Mouse (Mus musculus) ZHBTc4 (cell line): ENCODE measurements at regions not wholly inside any gene's neighbourhood (a gene's known extent, or its start where the extent isn't known, plus 50 kb on each side); places are given as distances from the start of the nearest gene placed in this dataset.

Experiments
- DNase-seq: peaks from one replicate; pipeline ENCODE4 v3.0.0-alpha.2; 2011; ENCODE audit warnings: low read depth, low spot score

DNA sequence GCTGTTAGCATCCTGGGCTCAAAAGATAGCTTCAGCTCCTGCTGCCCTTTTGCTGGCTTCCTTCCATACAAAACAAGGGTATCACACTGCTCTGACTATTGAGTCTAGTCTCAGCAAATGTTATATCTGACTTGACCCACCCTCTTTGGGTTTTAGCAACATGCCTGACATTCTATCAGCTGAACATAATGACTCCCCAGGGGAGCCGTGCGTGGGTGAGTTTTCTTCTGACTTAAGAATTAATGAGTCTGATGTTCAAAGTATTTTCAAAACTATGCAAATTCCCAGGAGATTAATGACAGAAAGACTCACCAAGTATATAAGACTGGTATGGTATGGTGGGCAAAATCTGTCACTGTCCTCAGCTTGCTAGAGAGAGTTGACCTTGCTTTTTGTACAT, 159.0 kb downstream of the Pmp22 start:
- DNase-seq, result no peak

DNA sequence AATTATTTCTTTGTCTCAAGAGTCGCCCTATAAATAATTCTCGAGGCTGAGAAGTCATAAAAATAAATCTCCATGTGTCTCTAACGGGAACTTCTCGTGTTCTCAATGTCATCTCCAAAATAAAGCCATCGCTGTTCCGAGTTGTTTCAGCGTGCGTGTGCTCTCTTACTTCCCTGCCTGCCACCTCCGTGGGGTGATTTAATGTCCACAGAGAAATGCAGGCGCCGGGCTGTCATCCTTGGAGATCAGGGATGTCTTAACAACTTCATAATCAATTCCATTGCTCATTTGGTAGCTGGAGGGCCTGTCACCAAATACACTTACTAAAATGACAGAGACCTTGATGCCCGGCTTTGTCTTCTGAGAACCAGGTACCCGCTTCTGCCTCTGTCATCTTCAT, 161.8 kb downstream of the Pmp22 start:
- no peak for DNase-seq

DNA sequence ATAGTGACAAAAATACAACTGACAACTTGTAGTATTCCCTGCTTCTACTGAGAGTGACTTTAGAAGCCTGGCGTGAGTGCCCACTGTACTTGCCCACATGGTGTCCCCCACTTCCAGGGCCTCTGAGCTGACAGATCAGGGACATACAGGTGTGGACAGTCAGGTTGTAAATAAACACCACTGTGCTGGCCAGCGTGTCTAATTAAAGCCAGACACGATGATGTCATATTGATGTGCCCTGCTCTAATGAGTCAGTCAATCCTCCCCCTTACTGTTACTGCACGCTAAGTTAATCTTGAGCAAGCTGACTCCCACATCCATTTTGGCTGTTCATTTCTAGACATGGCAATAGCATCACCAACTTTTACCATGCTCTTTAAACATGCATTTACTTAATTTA, 164.7 kb downstream of the Pmp22 start:
- no peak for DNase-seq

DNA sequence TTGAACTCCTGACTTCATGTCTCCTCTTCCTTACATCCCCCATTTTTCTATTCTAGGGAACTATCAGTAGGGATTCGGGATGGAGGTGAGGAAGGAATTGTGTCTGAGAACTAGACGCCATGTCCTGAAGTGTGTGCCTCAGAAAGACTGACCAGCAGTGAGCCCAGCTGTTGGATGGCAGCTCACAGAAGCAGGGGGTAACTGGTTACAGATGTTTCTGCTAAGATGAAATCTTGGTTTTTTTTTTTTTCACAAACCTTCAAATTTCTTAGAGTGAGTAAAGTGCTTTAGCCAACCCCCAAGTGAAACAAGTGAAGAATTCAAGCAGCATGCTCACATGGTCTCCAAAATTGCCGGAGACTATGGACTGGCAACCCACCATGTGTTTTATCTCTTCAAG, 165.7 kb downstream of the Pmp22 start:
- DNase-seq, result no peak

DNA sequence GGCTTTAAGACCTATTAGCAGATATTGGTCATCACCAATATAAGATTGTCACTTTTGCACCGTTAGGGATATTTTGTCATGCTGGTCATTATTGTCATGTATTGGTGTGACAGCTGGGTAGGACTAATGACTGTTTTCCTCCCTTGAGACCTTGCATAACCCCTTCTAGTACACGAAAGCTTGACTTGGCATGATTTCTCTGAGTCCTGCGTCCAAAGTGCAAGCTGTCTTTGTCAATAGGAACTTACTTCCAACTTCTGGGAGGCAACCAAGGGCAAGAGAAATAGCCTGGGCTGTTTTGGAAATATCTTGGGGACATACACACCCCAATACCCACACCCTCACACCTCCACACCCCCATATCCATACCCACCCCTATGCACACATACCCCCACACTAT, 167.7 kb downstream of the Pmp22 start:
- DNase-seq, result no peak

DNA sequence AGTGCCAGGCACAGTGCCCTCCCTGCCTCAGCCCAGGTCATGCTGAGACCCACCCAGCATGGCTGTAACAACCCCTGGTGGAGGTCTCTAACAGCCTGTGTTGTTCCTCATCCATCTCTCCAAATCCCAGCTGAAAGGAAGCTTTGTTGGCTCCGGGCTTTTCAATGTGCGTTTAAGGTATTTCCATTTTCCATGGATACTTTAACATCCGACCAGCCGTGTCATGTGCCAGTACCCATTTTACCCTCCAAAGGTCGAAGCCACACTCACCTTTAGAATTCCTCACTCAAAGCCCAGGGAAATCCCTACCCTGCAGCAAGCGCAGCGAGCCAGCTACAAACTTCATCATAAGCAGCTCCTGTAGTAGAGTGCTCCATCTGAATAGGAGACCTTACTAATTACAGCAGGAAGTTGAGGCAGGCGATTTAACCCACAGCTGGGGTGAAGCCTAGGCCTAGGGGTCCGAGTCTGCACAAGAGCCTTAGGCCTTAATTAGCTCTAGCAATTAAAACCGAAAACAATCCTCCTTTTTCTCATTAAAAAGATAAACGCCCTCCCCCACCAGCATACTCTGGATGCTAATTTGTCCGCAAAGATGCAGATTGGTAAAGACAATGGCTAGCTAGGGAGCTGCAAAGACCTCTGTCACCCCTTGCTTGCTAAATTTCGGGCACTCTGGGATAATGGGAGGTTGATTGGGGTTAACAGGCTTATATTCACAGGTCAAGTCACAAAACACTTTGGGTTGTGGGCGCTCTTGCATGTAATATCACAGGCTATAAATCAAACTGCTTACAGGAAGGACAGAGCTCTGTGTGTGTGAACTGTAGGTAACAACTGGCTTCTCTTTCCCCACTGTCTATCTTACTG, 171.2 kb downstream of the Pmp22 start:
- no peak for DNase-seq

DNA sequence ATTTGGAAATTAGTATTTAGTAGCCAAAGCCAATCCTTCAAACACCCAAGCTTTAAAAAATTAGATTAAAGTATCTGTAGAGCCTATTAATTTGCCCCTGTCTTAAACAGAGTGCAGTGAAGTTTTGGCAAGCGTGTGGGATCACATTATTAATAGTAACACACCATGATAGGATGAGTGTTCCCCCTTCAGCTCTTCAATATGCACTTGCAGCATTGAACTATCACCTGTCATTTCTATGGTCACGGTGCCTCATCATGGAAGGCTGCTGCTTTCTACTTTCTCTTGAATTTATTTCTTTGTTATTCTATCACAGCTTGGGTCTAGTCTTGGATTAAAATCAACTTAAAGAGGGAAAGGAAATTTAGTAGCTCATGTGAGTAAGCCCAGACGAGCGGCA, 196.4 kb downstream of the Pmp22 start:
- no peak for DNase-seq

DNA sequence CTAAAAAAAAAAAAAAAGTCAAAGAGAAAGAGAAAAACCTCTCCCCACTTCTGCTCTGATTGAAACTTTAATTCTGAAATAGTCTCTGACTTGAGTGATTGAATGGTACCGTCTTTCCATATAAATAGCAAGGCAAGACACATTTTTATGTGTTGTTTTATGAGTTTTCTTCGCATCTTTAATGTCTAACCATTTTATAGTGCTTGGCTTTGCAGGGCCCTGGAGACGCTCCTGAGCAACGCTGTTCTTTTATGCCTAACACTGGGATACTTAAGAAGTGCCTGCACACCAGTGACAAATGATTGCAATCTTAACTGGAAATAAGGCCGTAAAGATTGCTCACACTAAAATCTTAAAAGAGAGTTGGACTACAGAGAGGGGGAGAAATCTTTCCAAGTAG, 198.1 kb downstream of the Pmp22 start:
- no peak for DNase-seq

DNA sequence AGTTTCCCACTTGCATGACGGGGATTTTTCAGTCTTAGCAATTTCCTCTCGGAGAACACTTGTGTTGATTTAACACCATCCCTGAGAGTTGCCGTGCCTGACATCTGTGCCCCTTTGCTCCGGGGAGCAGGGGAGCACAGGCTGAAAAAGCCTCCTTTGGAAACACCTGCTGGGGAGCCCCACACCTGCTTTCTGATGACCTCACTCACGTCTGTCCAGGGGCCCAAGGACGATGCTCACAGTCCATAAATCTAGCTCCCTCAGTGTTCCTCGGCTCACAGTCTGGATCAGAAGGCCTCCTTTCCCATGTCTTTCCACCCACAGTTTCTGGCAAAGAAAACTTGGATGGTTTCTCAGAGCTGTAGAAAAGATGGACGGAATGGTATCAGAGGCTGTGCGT, 208.7 kb downstream of the Pmp22 start:
- no peak for DNase-seq

DNA sequence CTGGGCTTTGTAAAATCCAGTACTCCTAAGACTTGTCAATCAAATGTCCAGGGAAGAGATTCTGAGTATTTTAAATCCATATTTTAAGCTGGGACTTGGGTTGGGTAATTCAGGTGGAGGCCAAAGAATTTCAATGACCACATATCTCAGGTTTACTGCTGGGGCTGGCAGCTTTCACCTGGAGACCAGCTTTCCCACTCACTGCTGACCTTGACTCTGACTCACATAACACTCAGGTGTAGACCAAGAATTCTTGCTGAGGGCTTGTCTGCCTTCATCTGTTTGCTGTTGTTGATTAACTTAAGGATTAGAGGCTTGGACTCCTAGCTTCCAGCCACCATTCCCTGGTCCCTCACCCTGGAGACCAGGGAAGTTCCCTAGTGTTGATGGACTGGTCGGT, 209.5 kb downstream of the Pmp22 start:
- no peak for DNase-seq

DNA sequence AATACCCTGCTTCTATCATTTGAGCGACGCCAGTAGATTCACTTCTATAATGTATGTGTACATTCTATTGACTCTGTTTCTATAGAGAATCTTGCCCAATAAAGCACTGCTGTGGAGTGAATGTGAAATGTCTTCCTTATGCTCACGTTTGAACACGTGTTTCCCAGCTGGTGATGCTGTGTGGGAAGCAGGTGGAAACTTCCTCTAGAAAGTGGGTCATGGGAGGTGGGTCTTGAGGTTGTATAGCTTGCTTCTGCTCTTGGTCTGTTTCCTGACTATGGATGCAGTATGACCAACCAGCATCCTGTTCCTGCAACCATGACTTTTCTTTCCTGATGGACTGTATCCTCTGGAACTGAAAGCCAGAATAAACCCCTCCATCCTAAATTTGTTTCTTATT, 216.9 kb downstream of the Pmp22 start:
- DNase-seq, result no peak

DNA sequence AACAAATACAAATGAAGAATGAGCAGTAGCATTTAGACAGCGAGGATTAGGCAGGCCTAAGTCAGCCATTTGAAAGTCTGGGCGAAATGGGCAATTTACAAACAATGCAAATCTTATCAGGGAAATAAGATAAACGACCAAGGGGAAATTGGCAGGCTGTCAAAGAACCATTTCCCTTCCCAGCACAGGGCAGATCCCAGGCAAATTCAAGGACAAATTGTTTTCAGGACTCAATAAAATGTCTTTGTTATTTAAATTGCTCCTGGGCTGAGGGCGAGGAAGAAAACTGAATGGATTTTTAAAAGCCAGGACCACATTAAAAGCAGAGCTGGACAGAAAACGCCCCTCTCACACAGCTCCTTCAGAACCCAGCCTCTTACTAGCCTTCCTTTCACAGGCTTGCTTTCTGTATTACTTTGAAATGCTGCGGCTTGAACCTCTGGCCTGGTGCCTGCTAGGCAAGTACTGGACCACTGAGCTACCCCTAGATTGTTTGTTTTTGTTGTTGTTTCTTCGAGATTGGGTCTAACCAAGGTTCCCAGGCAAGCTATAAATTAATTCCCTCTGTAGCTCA, 221.4 kb downstream of the Pmp22 start:
- DNase-seq, result peak; percentile 85

DNA sequence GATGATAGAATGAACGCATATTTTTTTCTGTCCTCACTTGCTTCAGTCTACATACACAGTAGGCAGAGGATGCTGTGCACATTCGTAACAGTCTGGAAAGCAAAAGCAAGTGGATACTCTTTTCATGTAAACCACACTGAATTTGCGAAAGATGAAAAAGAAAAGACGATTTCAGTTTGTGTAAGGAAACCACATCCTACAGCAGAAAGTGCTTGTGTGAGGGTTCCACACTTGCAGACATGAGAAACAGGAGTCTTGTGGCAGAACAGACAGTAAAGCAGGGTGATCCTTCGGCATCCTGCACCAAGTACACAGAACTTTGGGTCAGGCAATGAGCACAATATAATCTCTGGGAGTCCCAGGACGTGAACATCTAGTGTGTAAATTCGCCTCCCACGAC, 223.2 kb downstream of the Pmp22 start:
- DNase-seq, result no peak

DNA sequence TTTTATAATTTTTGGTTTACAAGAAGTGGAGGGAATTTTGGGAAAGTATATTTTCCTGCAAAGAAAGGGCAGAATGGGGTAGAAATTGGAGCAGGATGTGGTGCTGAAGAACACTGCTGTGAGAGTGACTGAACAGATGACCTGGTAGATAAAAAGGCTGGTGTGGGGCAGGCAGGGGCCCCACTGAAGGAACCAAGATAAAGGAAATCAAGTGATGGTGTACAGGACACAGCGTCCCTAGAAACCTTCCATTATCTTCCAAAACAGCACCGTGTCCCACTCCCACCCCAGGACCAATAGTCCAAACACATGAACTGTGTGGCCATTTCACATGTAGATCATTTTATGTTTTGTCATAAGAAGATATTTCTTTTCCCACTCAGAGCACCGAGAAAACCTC, 224.2 kb downstream of the Pmp22 start:
- DNase-seq, result no peak

DNA sequence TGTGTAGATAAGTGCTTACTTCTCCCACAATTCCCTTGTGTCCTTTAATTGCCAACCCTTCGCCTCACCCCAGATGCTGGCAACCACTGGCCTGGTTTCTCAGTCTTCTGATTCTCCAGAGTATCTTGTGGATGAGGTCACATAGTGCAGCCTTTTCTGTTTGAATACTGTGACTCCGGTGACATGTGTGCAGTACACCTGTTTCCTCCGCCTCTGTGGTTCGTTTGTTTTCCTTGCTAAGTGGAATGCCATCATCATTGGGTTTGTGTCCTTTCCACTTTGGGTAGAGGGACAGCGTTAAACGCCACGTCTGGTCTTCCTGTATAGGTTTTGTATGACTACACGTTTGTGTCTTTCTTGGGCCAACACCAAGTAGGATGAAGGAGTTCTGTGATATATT, 224.9 kb downstream of the Pmp22 start:
- DNase-seq, result no peak

DNA sequence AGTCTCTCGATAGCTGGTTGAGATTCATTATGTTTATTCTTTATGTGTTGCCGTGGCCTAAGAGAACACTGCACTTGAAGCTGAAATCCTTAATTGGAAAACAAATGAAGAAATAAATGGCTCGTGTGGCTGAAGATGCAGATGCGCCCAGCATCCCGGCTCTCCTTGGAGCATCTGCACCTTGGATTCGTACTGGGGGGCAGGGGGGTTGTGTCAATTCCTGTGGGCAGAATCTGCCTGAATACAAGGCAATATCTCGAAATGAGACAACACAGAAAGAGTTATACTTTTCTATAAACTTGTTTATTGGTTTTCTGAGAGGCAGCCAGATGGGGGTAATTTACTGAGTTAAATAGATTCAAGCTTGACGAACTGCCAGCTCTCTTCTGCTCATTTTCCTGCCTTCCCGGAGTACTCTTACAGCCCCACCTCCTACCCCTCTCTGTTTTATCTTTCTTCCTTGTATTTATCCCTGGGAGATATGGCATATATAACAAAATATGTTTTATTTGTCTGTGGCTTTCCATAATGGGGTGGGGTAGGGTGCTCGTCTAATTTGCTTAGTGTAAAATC, 229.1 kb downstream of the Pmp22 start:
- no peak for DNase-seq

DNA sequence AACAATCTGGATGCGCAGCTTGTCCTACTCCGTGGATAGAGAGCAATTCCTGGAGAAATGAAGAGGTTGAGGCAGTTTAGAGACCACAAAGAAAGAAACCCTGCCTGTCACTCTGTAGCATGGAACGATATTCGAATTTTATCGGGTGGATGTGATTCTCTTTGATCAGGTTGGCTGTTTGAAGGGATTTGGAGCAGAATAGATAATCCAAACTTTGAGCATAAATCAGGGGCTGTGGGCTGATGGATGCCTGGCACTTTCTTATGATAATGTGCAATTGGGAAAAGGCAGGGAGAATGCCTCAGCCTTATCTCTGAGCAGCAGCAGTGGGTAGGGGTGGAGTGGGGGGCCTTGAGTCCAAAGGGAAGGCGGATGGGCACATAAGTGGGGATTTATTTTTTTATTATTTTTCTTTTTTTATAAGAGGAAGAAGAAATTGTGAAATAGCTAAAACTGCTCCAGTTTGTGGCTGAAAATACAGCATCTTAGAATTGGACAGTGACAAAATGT, 239.0 kb downstream of the Pmp22 start:
- DNase-seq, result no peak

DNA sequence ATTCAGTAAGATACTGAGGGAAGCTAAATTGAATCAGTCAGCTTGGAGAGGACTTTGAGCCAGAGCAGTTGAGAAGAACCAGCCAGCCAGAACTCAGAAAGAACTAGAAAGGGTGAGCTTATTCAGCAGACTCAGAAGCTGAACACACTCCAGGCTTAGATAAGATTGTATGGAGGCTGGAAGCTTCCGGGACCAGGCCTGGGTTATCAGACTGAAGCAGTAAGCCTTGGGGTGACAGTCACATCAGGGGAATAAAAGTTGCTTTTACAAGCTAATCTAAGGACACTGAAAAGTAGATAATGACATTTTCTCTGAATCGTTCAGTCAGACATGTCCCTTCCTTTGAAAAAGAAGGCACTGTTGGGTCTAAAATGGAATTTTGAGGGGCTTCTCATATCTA, 240.7 kb downstream of the Pmp22 start:
- no peak for DNase-seq

DNA sequence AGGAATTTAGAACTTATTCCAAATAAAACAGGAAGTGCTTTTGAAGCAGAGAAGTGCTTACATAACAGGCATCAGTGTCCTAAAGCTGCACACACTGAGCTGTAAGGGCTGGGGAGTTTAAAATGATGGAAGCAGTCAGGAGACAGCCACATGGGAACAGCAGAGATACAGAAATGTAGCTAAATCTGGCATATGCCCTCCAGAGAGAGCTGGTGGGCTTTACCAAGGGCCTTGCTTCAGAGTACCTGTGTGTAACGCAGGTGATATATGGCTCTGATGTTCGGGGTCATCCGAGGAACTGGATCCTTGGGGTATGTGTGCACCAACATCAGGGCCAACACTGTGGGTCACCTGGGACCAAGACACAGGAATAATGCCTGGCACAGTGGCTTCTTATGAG, 247.5 kb downstream of the Pmp22 start:
- DNase-seq, result no peak

DNA sequence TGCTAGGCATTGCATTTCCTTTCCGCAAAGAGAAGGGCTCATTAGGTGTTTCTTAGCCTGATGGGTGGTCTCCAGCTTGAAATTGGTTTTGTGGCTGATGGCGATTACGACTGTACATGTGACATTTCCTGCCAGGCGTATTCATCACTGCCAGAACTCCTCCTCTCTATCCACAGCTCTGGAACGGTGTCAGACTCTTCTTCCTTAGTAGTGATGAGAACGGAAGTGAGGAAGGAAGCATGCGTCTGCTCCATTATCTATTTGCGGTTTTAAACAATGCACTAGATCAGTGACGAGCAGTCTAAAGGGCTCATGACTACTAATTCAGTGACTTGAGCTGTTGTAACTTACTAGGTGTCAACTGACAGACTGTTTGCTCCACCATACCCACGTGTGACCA, 248.2 kb downstream of the Pmp22 start:
- DNase-seq, result no peak

DNA sequence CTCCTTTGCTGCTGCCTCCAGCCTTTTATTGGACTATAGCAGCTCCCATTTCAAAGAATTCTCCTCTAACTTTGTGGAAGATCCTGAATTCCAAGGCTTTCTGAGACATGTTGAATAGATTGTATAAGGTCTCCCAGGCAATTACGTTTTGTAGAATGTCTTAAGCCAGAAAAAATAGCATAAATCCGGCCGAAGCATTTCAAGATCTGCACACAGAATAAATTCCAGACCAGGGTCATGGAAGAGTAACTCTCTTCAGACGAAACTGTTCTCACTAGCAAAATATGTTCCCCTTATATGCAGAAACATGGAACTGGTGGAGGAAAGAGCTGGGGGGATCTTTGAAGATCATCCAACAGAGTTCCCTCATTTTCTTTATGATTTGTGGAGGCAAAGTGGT, 259.5 kb downstream of the Pmp22 start:
- no peak for DNase-seq

DNA sequence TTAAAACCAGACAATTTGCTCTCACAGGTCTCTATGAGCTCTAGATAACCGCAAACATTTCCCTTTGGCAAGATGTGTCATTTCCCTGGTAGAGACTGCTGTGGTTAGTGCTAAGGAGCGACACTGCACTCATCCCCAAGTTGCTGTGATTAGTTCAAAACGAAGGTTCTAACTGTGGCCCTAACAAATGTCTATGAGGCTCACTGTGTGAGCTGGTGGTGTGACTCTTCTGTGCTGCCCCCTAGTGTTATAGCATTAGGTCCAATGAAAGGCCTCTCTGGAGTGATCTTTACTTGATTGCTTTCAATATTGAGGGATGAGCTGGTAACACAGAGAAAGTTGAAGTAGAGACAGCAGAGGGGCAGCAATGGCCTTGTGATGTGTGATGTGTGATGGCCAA, 262.7 kb downstream of the Pmp22 start:
- DNase-seq, result peak; percentile 69

DNA sequence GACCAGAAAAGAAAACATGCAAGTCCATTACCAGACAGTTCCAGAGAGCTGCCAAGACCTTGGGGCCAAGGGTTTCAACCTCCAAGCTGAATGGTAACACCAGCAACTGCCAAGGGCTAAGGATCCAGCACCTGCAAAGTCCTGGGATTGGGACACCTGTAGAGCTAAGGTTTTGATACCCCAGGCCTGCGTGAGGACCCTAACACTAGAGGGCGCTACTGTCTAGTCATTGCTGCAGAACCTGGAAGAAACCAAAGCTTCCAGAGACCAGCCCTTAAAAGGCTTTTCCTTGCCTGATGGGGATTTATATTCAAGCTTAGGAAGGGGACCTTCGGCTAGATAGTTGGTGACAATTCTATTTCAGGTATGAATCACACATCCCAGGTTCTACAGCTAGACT, 263.6 kb downstream of the Pmp22 start:
- peak; percentile 60 for DNase-seq
